ENCODE assay signal across 14 mouse cellular contexts in the genomic region with DNA sequence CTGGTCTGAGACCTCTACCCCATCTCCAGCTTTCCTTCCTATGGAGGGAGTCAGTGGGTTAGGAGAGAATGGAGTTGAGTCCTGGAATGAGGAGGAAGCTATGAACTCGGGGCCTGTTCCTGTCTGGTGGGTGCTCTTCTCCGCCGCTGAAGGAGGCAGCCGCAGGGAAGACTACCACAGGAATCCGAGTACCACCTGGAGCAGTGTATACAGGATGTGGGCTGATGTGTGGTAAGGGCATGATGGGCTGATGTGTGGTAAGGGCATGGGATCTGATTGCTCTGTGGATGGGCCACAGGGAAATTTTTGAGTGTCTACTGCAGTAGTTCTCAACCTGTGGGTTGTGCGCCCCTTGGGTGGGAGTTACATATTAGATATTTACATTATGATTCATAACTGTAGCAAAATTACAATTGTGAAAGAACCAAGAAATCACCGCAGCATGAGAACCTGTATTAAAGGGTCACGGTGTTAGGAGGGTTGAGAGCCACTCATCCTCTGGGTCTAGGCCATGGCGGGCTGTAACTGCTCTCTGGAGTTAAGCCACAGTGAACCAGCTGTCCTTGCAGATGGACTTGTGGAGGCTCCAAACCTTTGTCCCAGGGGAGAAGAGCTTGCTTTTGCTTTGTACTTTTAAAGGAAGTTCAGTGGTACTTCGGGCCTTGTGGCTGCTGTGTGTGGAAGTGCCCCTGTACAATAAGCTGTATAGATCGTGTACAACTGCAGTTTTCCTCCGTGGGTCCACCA. TPM values are rescaled to one million over a fixed set of nuclear protein-coding genes. Genes with fewer than 3 reads are reported as not detected.
A peak's percentile ranks its signal among the peaks of the same experiment; 100 is the strongest.
DNase-seq lines count a peak whose midpoint lies in the region; ATAC-seq and TF ChIP-seq lines count a peak whose summit lies in the region.
"Had no signal": no experiment of that assay in that cellular context is flagged by ENCODE, and none has a peak within 500 bp of the region (broad histone marks: within the 10 kb centered on the region; RNA-seq: fewer than 3 reads in every experiment).

No protein-coding gene starts in this region.

- H3K27me3 ChIP-seq in lung, postnatal 0 days (replicated peaks; ENCODE audit: insufficient read depth, low read length): no peaks in the 10 kb centered on the region
- H3K27me3 ChIP-seq: embryonic facial prominence, embryonic 12.5 days; forebrain, embryonic 15.5 days; heart, embryonic 13.5 days; neural tube, embryonic 12.5 days had no signal

- H3K9me3 ChIP-seq in lung, postnatal 0 days (ENCODE audit: low read length): no peaks in the 10 kb centered on the region
- H3K9me3 ChIP-seq: embryonic facial prominence, embryonic 12.5 days; forebrain, embryonic 15.5 days; heart, embryonic 13.5 days; neural tube, embryonic 12.5 days had no signal

- peak; percentile 22; the same call in 1 of the 2 replicates for ATAC-seq in lung, postnatal 0 days
- peak; percentile 78 to 80 for ATAC-seq in hematopoietic stem cell, adult 5-6 weeks (replicated peaks in 1 of 2; ENCODE audit: insufficient read depth in 1 of 2, low FRiP score in 2 of 2, low TSS enrichment in 1 of 2, low read depth in 1 of 2, poor library complexity in 2 of 2, severe bottlenecking in 2 of 2)
- ATAC-seq: CD4-positive, CD25-positive, alpha-beta regulatory T cell, adult 4 months; forebrain, embryonic 15.5 days had no signal

- H3K4me2 ChIP-seq in lung, postnatal 0 days (replicated peaks; ENCODE audit: low read depth, low read length): no peak overlapping the region
- H3K4me2 ChIP-seq: embryonic facial prominence, embryonic 12.5 days; forebrain, embryonic 15.5 days; heart, embryonic 13.5 days; neural tube, embryonic 12.5 days had no signal

- no peak for TF ChIP-seq CTCF in gastrocnemius, adult 2 months (IDR thresholded peaks at IDR 0.05)
- no peak for TF ChIP-seq CTCF in lung, postnatal 0 days (IDR thresholded peaks at IDR 0.05)

- TF ChIP-seq EP300 in lung, postnatal 0 days (IDR thresholded peaks at IDR 0.05): no peak

- 57% methylated on average over 12 of the region's 12 CpGs for WGBS in lung, postnatal 0 days

- H3K27ac ChIP-seq in gastrocnemius, adult 2 months: no peak overlapping the region
- H3K27ac ChIP-seq in lung, postnatal 0 days (ENCODE audit: low read length): peak overlapping the region; percentile 39
- H3K27ac ChIP-seq: embryonic facial prominence, embryonic 12.5 days; forebrain, embryonic 15.5 days; heart, embryonic 13.5 days; neural tube, embryonic 12.5 days had no signal

- intact Hi-C loops in gastrocnemius, adult 2 months (cut with DNase I): no loop called here

- peak; percentile 51 for DNase-seq in gastrocnemius, adult 2 months
- no peak for DNase-seq in gastrocnemius, postnatal 25 days
- no peak for DNase-seq in lung, postnatal 0 days (ENCODE audit: low spot score)
- DNase-seq in lung, postnatal 14 days: no peak
- peak; percentile 43 for DNase-seq in thymus, postnatal 25 days
- no peak for DNase-seq in kidney, adult 11 months
- no peak for DNase-seq in spleen, postnatal 36 days (ENCODE audit: low spot score in 2 of 2)
- DNase-seq: adrenal gland, postnatal 36 days had no signal

- no peak overlapping the region for H3K4me3 ChIP-seq in gastrocnemius, adult 2 months
- no peak overlapping the region for H3K4me3 ChIP-seq in lung, postnatal 0 days (ENCODE audit: low read depth, low read length)
- H3K4me3 ChIP-seq: embryonic facial prominence, embryonic 12.5 days; forebrain, embryonic 15.5 days; heart, embryonic 13.5 days; neural tube, embryonic 12.5 days had no signal

- H3K9ac ChIP-seq in lung, postnatal 0 days (replicated peaks; ENCODE audit: low read depth): no peak overlapping the region
- H3K9ac ChIP-seq: embryonic facial prominence, embryonic 12.5 days; forebrain, embryonic 15.5 days; heart, embryonic 13.5 days; neural tube, embryonic 12.5 days had no signal

- no peaks in the 10 kb centered on the region; the same call in 1 of the 2 replicates for H3K36me3 ChIP-seq in lung, postnatal 0 days (ENCODE audit: insufficient read depth, low read length)

- no peaks in the 10 kb centered on the region; the same call in 1 of the 2 replicates for H3K4me1 ChIP-seq in lung, postnatal 0 days (ENCODE audit: insufficient read depth, low read depth, low read length)
- H3K4me1 ChIP-seq: forebrain, embryonic 15.5 days had no signal

RNA-seq across cellular contexts. Expression of a gene that starts 16.0 kb away (rescaled TPM):
- 1 to 10 TPM; 1.9 to 2.7 TPM for total RNA-seq in gastrocnemius, adult 2 months (2021)
- total RNA-seq in gastrocnemius, postnatal 25 days (2021): 1 to 10 TPM; 3.6 to 5.1 TPM
- polyA plus RNA-seq in lung, postnatal 0 days (2015; fragmentation: Nextera tagmentation; extraction: Ambion mirVana): 303 and 306 TPM in 2 replicates
- total RNA-seq in hematopoietic stem cell, adult 5-6 weeks (2017): 13.6 and 23.5 TPM in 2 replicates

Comparison
In these comparisons a context has a peak if more than half of its experiments do, and no peak if none do; other contexts are left out.
1. DNase-seq: peak in gastrocnemius, adult 2 months (single experiment) and thymus, postnatal 25 days (single experiment); none in gastrocnemius, postnatal 25 days (single experiment), lung, postnatal 0 days (single experiment), lung, postnatal 14 days (single experiment), kidney, adult 11 months (single experiment) and spleen, postnatal 36 days (0 of 2).